Mouse (Mus musculus) monocyte, adult 5-6 weeks (primary cell): ENCODE measurements around the gene Golga1. TPM values are rescaled to one million over a fixed set of nuclear protein-coding genes. Genes with fewer than 3 reads are reported as not detected.

Experiments
- ATAC-seq: fragments of 153-309, 156-312 bp; replicated peaks from 2 replicates; pipeline ENCODE4 v1.8.0; 2017; ENCODE audit warnings: mild to moderate bottlenecking; ENCODE audit not compliant: low TSS enrichment, insufficient number of reproducible peaks, severe bottlenecking, poor library complexity, low FRiP score
- total RNA-seq: library from RNA; stranded (forward); fragments of 200-1000, 200-491, 200-594 nt; gene quantifications from 3 replicates; pipeline ENCODE4 v1.2.3, GENCODE M21; 2017

The Golga1 gene
- total RNA-seq, 1 experiment from 2014 or later: 24.4 TPM

GRCm38 (mm10) chr2:39008954-39009365 is 56.4 kb downstream of the Golga1 start:
- no peak for ATAC-seq

- no peak for ATAC-seq
Measured at GRCm38 (mm10) chr2:39008350-39008851, 56.9 kb downstream of the Golga1 start.

- peak; percentile 40 for ATAC-seq
Measured at GRCm38 (mm10) chr2:39007865-39008264, 57.5 kb downstream of the Golga1 start.

DNA sequence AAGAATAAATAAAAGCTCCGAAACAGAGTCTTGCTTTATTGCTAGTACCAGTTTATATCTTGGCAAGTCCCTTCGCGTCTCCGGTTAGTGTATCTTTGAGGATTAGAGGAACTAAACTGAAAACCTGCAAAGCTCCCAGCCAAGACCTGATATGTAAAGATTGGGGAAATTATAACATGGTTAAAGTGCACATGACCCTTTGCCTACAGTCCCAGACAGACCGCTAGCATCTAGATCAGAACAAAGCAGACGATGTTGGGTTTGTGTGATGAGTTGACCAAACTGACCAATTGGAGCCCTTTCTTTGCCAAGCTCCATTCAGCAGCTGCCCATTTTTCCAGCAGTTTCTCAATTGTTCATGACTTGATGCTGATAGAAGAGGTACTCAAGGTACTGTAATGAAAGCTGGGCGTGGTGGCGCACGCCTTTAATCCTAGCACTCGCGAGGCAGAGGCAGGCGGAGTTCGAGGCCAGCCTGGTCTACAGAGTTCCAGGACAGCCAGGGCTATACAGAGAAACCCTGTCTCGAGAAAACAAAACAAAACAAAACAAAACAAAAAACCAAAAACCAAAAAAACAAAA is 59.1 kb downstream of the Golga1 start:
- no peak for ATAC-seq

DNA sequence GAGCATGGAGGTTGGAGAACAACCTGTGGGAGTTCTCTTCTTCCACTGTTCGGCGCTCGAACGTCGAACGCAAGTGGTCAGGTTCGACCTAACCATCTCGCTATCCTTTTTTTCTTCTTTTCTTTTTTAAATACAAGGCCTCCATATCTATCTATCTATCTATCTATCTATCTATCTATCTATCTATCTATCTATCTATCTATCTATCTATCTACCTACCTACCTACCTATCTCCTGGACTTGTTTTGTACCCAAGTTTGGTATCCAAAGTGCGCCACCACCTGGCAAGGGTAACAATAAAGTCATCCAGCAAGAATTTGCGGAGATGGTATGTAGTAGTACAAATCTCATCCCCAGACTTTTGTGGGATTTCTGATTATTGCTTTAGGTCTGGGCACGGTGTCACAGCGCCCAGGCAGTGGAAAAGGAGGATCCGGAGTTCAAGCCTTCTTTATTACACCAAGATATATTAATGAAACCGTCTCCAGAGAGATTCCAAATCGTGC is 59.7 kb downstream of the Golga1 start, which contains the start of gene Rpl35:
Gene Rpl35 (minus strand): TSS at position 51 of the 506 bp plus-strand sequence.
- ATAC-seq: no peak

DNA sequence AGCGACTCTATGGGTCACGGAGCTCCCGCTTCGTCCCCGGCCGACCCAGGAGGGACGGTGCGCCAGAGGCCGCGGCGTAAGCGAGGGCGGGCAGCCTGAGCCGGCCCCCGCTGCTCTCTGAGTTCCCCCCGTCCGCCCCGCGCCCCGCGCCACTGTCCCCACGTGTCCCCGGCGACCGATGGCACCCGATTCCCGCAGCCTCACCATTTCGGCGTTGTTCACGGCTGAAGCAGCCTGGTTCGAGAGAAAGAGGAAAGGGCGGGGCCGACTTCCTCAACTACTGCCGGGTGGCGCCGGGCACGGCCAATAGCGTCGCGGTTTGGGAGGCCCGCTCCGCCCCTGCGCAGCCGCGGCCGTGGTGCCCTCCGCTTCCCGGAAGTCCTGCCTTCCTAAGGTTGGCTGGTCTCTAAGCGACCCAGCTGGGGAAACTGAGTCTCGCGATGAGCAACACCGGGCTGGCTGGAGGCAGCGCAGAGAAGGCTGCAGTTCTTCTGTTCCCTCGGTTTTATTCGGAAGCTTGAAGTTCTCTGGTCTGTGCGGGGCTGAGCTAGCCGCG is 60.4 kb downstream of the Golga1 start, which contains the start of gene Arpc5l:
Gene Arpc5l (plus strand): TSS at position 469 of the 556 bp plus-strand sequence.
- ATAC-seq: peak; percentile 83

DNA sequence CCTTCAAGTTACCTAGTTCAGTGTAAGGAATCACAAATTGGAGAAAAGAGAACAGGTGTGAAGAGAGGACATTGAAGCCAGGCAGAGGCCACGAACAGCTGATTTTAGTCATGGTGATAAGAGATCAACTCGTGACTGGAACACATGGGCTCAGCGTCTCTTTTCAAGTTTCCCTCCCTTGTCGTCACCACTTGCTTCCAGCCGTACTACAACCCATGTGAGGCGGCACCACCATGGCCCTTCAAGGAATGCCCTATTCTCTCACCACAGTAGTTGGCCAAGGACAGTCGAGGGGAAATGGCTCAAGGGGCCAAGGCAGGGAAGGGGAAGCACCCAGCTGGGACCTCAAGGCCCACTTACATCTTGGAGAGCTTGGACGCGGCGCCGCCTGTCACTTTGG is 61.0 kb downstream of the Golga1 start:
- no peak for ATAC-seq

GRCm38 (mm10) chr2:39003512-39003911 is 61.8 kb downstream of the Golga1 start:
- ATAC-seq: no peak

- ATAC-seq: no peak
Measured at GRCm38 (mm10) chr2:39003106-39003505, 62.2 kb downstream of the Golga1 start.

- ATAC-seq: no peak
Measured at GRCm38 (mm10) chr2:39001866-39002265, 63.5 kb downstream of the Golga1 start.

- ATAC-seq: no peak
Measured at GRCm38 (mm10) chr2:39000587-39000919, 64.8 kb downstream of the Golga1 start.

DNA sequence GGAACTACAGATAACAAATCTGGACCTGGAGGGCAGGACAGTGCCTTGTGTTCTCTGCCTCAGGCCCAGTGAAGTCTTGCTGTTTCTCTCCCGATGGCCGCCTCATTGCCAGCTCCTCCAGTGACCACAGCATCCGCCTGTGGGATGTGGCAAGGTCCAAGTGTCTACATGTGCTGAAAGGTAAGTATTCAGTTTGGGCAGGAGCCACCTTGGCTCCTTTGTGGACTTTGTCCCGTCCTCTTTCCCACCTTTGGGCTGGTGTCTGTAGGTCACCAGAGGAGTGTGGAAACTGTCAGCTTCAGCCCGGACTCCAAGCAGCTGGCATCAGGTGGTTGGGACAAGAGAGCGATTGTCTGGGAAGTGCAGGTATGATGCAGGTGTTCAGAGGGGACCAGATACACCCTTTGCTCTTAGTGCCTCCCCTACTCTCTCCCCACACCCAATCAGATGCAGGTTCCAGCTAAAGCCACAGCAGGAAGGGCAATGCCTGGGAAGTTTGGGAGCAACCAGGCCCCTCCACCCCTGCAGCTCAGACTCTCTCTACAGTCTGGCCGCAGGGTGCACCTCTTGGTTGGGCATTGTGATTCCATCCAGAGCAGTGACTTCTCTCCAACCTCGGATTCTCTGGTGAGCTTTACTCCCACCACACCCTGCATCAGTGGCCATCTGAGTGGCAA is 65.3 kb downstream of the Golga1 start:
- ATAC-seq: no peak

DNA sequence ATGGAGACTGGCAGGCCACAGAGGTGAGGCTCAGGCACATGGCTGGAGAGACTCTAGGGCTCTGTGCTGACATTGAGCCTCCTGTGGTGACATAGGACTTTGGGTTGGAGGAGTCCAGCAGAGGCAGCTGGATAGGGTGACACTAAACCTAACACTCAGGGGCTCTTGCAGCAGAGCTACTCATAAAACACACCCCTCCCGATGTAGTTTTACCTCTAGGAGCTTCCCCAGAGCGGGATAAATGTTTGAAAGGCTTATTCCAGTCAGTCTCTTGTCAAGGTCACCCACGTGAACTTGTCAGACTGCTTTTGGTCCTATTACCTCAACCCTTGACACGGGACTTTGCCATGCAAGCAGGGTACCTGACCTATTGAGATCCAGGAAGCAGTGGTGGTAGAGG is 66.0 kb downstream of the Golga1 start:
- no peak for ATAC-seq

DNA sequence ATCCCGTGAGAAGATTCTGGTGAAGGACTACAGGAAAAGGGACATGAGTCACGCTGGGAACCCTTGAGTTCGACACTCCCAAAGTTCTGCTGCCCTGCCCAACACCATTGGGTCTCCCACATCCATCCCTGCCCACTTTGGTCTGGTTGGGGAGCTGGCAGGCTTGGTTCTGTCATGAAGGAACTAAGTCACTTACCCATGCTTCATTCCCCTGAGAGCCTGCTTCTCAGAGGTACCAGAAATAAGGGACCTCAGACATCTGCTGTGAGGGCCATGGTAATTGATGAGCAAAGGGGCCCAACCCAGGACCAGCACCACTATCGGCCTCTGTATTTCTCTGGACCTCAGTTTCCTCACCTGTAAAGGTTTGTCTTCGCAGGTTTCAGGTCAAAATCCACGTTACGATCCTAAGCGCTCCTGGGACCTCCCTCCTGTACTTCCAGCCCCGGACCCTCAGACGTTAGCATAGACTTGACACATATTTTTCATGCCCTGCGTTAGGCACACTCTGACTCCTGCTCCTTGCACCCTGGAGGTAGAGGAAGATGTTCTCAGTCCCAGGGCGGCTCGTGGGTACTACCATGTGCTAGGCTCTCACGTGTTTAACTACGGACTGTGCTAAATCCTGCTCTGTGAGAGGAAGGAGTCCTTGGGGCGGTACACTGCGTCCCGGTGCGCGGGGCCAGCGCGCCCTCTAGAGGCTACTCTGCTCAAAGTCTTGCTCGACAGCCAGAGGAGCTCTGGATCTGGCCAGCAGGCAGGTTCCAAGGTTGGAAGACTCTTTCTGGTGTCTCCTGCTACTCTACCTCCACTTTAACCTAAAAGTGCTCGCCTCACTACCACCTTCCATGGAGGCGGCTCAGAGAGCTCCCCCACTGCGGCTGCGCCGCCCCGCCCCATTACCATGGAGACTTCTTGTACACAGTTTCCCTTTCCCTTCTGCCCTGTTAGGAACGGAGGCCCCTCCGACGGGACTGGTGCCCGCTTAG is 67.7 kb downstream of the Golga1 start, which contains the start of gene Wdr38:
Gene Wdr38 (plus strand): TSS at position 91 of the 989 bp plus-strand sequence.
- peak; percentile 81 for ATAC-seq

- ATAC-seq: no peak
Measured at GRCm38 (mm10) chr2:38992452-38992851, 72.9 kb downstream of the Golga1 start.

GRCm38 (mm10) chr2:38992004-38992403 is 73.3 kb downstream of the Golga1 start:
- no peak for ATAC-seq

DNA sequence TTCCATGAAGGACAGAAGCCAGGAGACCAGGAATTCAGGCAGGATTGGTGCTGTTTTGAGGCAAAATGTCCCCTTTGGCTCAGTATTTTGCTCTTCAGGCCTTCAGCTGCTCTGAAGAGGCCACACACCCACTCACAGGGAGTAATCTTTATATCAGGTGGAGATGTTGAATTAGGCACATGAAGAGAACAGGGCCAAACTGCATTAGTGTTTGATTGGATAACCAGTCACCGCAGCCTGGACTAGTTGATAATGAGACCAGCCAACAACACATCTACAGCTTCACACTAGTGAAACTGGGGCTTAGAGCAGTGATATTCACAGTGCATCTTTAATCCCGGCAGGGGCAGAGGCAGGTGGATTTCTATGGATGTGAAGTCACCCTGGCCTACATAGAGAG is 76.4 kb downstream of the Golga1 start:
- ATAC-seq: no peak

DNA sequence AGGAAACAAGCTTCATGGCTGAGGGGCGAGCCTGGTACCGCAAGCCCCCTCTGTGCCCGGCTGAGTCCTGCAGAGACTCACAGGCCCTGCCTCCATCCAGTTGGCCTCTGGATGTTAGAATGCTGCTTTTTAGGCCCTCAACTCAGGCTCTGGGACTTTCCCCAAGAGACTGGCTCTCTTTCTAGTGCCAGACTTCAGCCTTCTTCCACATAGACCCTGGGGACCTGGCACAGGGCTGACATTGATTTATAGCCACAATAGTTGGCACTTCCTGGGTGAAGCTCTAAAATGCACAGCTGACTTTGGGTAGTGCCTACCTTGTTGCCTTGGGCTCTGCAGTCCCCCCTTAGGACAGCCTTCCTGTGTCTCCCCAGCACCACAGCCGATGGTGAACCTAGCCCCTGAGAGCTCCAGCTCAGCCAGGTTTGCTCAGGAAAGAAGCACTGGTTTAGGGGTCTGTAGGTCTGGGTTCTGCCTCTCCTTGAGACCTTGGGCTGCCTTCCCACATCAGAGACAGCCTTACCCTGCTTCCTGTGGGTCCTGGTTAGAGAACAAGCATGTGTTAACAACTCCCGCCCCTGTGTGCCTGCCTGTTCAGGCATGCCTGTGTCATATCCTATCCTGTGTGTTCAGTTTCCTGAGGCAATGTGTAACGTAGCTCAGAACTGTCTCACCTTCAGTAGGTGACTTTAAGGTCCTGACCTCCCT is 77.4 kb downstream of the Golga1 start:
- no peak for ATAC-seq
